Mouse (Mus musculus): ENCODE results near the gene Smad3.
A peak's percentile ranks its signal among the peaks of the same experiment; 100 is the strongest.

Gene Smad3

GRCm38 (mm10) chr9:63744595-63744994 lies 13.2 kb downstream of the Smad3 start:
- DNase-seq = no peak

DNA sequence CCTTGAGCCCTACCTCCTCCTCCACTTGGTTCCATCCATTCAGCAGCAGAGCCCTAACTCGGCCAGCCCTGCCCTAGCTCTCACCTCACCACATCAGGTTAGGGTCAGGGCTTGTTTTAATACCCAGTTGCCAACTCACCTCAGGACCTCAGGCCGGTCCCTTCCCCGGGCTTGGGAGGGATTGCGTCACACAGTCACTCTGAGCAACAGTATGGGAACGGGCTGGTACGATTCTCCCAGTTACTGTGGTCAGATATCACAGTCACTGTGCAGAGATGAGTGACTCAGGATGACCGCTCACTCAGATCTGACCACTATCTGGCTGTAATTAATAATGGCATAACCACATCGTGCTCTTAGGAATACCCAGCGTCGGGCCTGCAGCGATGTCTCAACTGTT lies 14.0 kb downstream of the Smad3 start:
- DNase-seq = no peak

DNA sequence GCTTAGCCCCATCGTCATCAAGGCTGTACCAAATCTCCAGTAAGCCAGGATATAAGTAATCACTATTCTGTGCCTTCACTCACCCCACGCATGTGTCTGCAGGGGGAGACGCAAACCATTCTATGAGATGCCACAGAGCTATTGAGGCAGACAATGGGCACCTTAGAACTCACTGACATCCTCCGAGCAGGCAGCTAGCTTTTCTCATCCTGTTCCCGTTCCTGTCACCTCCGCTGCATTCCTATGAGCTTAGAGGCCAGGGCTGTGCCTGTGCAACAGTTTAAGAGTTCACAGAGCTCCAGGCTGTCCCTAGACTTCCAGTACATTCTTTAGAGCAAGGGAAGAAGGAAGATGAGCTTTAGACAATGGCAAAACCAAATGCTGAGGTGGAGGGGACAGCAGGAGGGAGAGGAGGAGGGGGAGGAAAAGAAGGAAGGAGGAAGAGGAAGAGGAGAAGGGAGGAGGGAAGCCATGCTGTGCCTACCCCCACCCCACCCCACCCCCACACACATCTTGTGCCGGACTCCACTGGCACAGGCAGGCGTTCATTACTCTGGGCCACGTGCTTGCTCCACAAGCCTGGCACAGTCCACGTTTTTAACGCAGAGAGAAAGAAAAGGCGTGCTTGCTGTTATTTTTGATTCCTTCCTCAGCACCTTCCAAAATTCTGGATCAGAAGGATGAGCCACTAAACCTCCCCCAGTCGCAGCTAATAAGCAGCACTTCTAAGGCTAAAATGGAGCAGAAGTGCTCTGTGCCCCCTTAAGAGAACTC lies 14.7 kb downstream of the Smad3 start:
- no peak for DNase-seq

GRCm38 (mm10) chr9:63742318-63742717 lies 15.5 kb downstream of the Smad3 start:
- no peak for DNase-seq

- DNase-seq = no peak
These were observed 16.0 kb downstream of the Smad3 start for GRCm38 (mm10) chr9:63741792-63742191.

GRCm38 (mm10) chr9:63740320-63740841 lies 17.4 kb downstream of the Smad3 start:
- no peak for DNase-seq

GRCm38 (mm10) chr9:63738830-63739229 lies 19.0 kb downstream of the Smad3 start:
- no peak for DNase-seq

- DNase-seq = no peak
These were observed 19.6 kb downstream of the Smad3 start for GRCm38 (mm10) chr9:63738086-63738701.

GRCm38 (mm10) chr9:63737426-63737931 lies 20.3 kb downstream of the Smad3 start:
- no peak for DNase-seq

GRCm38 (mm10) chr9:63734261-63734660 lies 23.5 kb downstream of the Smad3 start:
- DNase-seq = no peak

- DNase-seq = no peak
These were observed 25.1 kb downstream of the Smad3 start for GRCm38 (mm10) chr9:63732700-63733099.

DNA sequence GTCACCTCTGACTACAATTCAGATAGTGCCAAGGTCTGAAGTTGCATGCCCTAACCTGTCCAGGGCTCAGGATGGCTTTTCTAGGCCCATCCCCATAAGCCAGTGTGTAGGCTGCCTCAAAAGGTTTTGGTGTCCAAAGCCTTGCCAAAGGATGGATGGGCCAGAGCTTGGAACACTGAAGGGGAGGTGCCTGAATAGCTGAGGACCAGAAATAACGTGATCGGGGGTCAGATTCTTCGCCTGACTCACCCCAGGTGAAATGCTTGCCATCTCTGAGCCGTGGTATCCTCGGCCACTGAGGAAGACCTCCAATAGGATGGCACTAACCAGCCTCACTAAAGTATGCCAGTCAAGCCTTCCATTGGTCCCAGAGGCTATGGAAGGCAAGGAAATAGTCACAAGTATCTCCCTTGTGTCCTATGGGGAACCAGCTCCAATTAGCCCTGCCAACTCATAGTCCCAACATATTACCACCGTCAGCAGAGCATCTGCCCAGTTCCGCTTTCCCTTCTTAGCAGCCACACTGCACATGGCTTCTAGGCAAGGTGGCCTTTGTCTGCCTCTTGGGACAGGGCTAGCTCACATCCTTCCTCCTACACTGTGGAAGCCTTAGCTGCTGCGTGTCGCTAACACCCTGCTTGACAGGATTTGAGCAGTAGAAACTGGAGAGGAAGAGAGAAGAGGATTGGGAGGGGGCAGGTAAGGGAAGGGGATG lies 26.5 kb downstream of the Smad3 start:
- DNase-seq = no peak

DNA sequence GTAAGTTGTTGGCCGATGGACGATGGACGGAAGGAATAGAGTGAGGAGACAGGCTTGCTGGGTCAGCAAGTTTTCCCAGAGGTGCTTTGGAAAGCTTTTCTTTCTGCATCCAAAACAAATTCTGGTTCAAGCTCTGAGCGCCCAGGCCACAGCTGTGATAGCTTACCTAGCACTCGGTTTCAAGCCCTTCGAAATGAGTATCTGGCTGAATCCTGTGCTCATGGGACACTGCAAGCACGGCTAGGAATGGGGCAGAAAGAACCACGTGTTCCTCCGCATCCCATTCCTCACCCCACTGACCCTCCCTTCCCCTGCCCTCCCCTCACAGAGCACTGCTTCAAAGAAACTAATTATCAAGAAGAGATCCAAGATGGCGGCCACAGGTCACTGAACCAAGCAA lies 28.8 kb downstream of the Smad3 start:
- no peak for DNase-seq

GRCm38 (mm10) chr9:63727070-63727469 lies 30.7 kb downstream of the Smad3 start:
- no peak for DNase-seq

DNA sequence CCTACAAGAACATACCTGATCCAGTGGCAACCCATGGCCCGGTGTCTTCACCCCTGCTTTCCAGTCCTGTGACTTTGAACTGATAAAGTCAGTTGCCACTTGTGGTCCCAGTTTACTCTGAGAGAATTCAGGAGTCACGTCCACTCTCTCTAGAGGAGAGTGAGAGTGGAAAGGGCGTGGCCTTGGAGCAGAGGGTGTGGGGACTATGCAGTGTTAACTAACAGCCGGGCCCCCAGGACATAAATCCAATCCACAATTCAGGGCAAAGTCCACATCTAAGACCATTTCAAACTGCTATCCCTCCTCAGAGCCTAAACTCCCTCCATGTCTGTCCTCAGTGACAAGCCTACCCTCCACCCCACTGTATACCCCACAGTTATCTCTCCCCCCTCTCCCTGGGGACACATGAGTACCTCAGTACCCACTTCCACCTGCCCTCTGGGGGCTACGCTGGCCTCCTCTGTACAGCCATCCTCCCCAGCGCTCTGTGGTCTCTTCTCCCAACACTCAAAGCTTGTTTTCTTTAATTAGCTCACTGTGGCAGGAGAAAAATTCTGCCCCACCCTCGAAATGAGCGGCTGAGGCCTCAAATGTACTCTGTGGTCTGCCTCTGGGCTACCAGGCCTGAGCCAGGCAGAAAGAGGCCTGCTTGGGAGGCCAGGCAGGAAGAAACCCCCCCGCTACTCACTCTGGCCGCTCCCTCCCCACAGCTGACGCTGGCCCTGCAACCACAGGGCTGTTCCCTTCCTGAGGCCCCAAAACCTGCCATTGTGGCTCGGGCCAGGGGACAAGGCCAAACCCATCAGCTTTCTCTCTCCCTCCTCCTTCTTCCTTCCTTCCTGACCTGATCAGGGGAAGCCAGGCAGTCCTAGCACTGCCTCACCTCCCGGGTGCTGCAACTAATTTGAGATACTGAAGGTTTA lies 31.4 kb downstream of the Smad3 start:
- DNase-seq = no peak

GRCm38 (mm10) chr9:63724750-63725149 lies 33.0 kb downstream of the Smad3 start:
- no peak for DNase-seq

DNA sequence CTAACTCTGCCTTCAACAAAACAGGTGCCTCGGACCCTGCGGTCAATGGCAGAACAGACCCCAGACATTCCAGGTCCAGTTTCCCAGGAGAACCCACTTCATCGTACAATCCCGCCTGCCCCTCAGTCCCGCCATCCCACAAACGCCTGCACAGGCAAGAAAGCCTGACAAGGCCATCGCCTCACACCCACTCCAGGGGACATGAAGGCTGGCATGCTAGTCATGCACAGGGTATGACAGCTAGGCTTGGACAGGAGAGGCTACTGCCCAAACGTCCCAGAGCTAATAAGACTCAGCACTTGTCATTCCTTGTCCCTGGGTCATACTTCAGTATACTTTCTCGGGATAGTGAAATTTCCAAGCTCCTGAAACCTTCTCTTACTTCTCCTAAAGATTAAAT lies 34.9 kb downstream of the Smad3 start:
- no peak for DNase-seq

DNA sequence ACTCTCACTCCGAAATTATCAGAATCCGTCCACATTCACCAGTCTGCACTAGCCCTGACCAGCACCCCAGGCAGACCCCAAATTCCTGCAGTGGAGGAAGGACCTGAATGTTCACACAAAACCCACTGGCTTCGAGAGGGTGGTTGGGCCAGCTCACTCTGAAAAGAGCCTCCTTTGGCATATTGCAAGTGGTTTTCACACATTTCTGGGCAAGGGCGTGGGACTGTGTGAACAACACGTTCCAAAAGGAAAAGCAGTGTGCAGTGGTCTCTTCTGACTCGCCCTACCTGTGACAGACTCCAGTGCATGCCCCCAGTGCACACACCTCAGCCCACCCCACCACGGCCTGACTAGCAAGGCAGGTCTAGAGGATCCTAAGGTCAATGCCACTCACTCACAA lies 35.4 kb downstream of the Smad3 start:
- DNase-seq = no peak

GRCm38 (mm10) chr9:63721573-63722275 lies 36.1 kb downstream of the Smad3 start:
- DNase-seq = no peak

DNA sequence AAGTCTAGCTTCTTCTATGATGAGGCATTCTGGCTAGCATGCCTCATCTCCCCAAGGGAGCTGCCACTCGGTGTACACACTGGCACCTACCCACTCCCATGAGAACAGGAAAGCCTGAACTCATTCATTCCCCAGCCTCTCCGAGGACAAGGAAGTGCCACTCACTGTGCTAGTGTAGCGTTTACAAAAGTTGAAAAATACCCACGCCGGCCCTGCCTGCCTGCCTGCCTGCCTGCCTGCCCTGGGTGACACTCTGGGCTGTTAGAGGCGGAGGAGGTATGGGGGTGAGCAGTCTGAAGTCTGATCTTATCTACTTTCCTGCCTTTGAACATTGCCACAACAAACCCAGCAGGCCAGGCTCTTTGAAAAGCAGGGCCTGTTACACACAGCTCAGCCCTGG lies 37.1 kb downstream of the Smad3 start:
- DNase-seq = no peak

GRCm38 (mm10) chr9:63719770-63720440 lies 37.9 kb downstream of the Smad3 start:
- DNase-seq = peak; percentile 51 to 53
